Mouse (Mus musculus) midbrain, postnatal 0 days (tissue): ENCODE data around the gene Cog7. TPM values are rescaled to one million over a fixed set of nuclear protein-coding genes. Genes with fewer than 3 reads are reported as not detected.

Experiments
- ATAC-seq: fragments of 200-750 bp; cut with Nextera tagmentation; 2 replicates; pipeline ENCODE4 v1.8.0; 2017; ENCODE audit warnings: moderate number of reproducible peaks, mild to moderate bottlenecking, moderate TSS enrichment, moderate library complexity; ENCODE audit not compliant: low FRiP score
- DNase-seq: peaks from one replicate; pipeline ENCODE4 v3.0.0-alpha.2; 2015; ENCODE audit warnings: low spot score
- H3K27ac ChIP-seq: fragments of 300-500 bp; sonication (generic); 2 replicates; pipeline ENCODE4 v1.5.1; 2014; ENCODE audit warnings: low read depth, mild to moderate bottlenecking, low read length, mixed read lengths
- H3K27me3 ChIP-seq: fragments of 300-500 bp; sonication (generic); 2 replicates; pipeline ENCODE4 v1.6.1; 2014; ENCODE audit warnings: low read length, control low read depth, mixed read lengths; ENCODE audit not compliant: insufficient read depth
- H3K36me3 ChIP-seq: fragments of 300-500 bp; sonication (generic); 2 replicates; pipeline ENCODE4 v1.6.1; 2014; ENCODE audit warnings: low read length, control low read depth, mixed read lengths; ENCODE audit not compliant: insufficient read depth
- H3K4me1 ChIP-seq: fragments of 300-500 bp; sonication (generic); 2 replicates; pipeline ENCODE4 v1.6.1; 2014; ENCODE audit warnings: mild to moderate bottlenecking, control low read depth, antibody characterized with exemption, low read length, mixed read lengths; ENCODE audit not compliant: insufficient read depth
- H3K4me2 ChIP-seq: fragments of 300-500 bp; sonication (generic); 2 replicates; pipeline ENCODE4 v1.6.1; 2014; ENCODE audit warnings: low read depth, mild to moderate bottlenecking, low read length, mixed read lengths; ENCODE audit not compliant: poor library complexity, severe bottlenecking
- H3K4me3 ChIP-seq: fragments of 300-500 bp; sonication (generic); 2 replicates; pipeline ENCODE4 v1.5.1; 2014; ENCODE audit warnings: low read depth, mild to moderate bottlenecking, low read length, moderate library complexity
- H3K9ac ChIP-seq: fragments of 300-500 bp; sonication (generic); replicated peaks from 2 replicates; pipeline ENCODE4 v1.6.1; 2014; ENCODE audit warnings: mild to moderate bottlenecking, low read length, moderate library complexity, mixed read lengths; ENCODE audit not compliant: poor library complexity, severe bottlenecking
- H3K9me3 ChIP-seq: fragments of 300-500 bp; sonication (generic); 2 replicates; pipeline ENCODE4 v1.6.1; 2016; ENCODE audit warnings: low read length, control low read depth
- CTCF ChIP-seq: IDR thresholded peaks from 2 replicates; pipeline ENCODE4 v1.5.1; 2016; ENCODE audit warnings: antibody characterized with exemption, mild to moderate bottlenecking
- WGBS: fragments of 180-500 bp; shearing (Covaris S2); extraction: QIAGEN DNeasy Blood & Tissue Kit; methylation state at CpG from one replicate; pipeline ENCODE4 v1.1.7; 2014; 5-methylcytosine and 5-hydroxymethylcytosine counted together
- polyA plus RNA-seq: library from polyadenylated mRNA; unstranded; fragments of >200 nt; fragmentation: Nextera tagmentation; extraction: Ambion mirVana; gene quantifications from 2 replicates; pipeline ENCODE4 v1.2.1, GENCODE M21; 2015
- total RNA-seq: library from RNA; depleted of rRNA; stranded (reverse); fragments of >200 nt; gene quantifications from 2 replicates; pipeline ENCODE4 v1.2.3, GENCODE M21; 2014

Cog7 gene
- total and polyA plus RNA-seq, 2 experiments from 2014 or later = 27.4 to 34.9 TPM

- peak; percentile 85 for TF ChIP-seq CTCF
- no peaks in the 10 kb centered on the region for H3K27me3 ChIP-seq
- no peaks in the 10 kb centered on the region for H3K4me1 ChIP-seq
- ATAC-seq = no peak
- 52% methylated on average over 4 of the region's 4 CpGs for WGBS
- no peak overlapping the region for H3K9ac ChIP-seq
- DNase-seq = peak; percentile 64
- H3K36me3 ChIP-seq = peaks cover 17% of the 10 kb centered on the region; the same call in 1 of the 2 replicates
- no peak overlapping the region for H3K4me3 ChIP-seq
- no peak overlapping the region for H3K27ac ChIP-seq
- no peak overlapping the region for H3K4me2 ChIP-seq
- H3K9me3 ChIP-seq = no peaks in the 10 kb centered on the region
Observed at GRCm38 (mm10) chr7:121975031-121975430, 6.5 kb downstream of the Cog7 start.

GRCm38 (mm10) chr7:121971698-121972097 is 9.8 kb downstream of the Cog7 start:
- no peak for DNase-seq
- Histone ChIP-seq H3K36me3 (peaks cover 18% of the 10 kb centered on the region; the same call in 1 of the 2 replicates), H3K27me3 (no peaks in the 10 kb centered on the region), H3K4me3 (no peak overlapping the region), H3K9ac (no peak overlapping the region), H3K4me1 (no peaks in the 10 kb centered on the region), H3K9me3 (no peaks in the 10 kb centered on the region), H3K27ac (no peak overlapping the region), H3K4me2 (no peak overlapping the region)
- WGBS = 89% methylated on average over 3 of the region's 3 CpGs
- TF ChIP-seq CTCF = no peak
- no peak for ATAC-seq

GRCm38 (mm10) chr7:121970250-121970649 is 11.3 kb downstream of the Cog7 start:
- H3K36me3 ChIP-seq = peaks cover 18% of the 10 kb centered on the region; the same call in 1 of the 2 replicates
- no peak overlapping the region for H3K4me3 ChIP-seq
- no peak overlapping the region for H3K9ac ChIP-seq
- no peak for TF ChIP-seq CTCF
- no peak overlapping the region for H3K4me2 ChIP-seq
- ATAC-seq = no peak
- H3K27ac ChIP-seq = no peak overlapping the region
- H3K27me3 ChIP-seq = no peaks in the 10 kb centered on the region
- 95% methylated on average over 9 of the region's 9 CpGs for WGBS
- H3K9me3 ChIP-seq = no peaks in the 10 kb centered on the region
- DNase-seq = no peak
- H3K4me1 ChIP-seq = no peaks in the 10 kb centered on the region

- Histone ChIP-seq H3K36me3 (peaks cover 18% of the 10 kb centered on the region; the same call in 1 of the 2 replicates), H3K9me3 (no peaks in the 10 kb centered on the region), H3K9ac (no peak overlapping the region), H3K4me2 (no peak overlapping the region), H3K4me1 (no peaks in the 10 kb centered on the region), H3K27ac (no peak overlapping the region), H3K4me3 (no peak overlapping the region), H3K27me3 (no peaks in the 10 kb centered on the region)
- TF ChIP-seq CTCF = no peak
- DNase-seq (no peak), ATAC-seq (no peak)
- 90% methylated on average over 9 of the region's 9 CpGs for WGBS
Observed at GRCm38 (mm10) chr7:121968816-121969215, 12.7 kb downstream of the Cog7 start.

GRCm38 (mm10) chr7:121968242-121968641 is 13.3 kb downstream of the Cog7 start:
- no peaks in the 10 kb centered on the region for H3K27me3 ChIP-seq
- H3K4me2 ChIP-seq = no peak overlapping the region
- H3K36me3 ChIP-seq = peaks cover 18% of the 10 kb centered on the region; the same call in 1 of the 2 replicates
- WGBS = 90% methylated on average over 8 of the region's 8 CpGs
- ATAC-seq (no peak), DNase-seq (no peak)
- H3K9me3 ChIP-seq = no peaks in the 10 kb centered on the region
- no peak for TF ChIP-seq CTCF
- no peak overlapping the region for H3K9ac ChIP-seq
- no peaks in the 10 kb centered on the region for H3K4me1 ChIP-seq
- no peak overlapping the region for H3K27ac ChIP-seq
- no peak overlapping the region for H3K4me3 ChIP-seq

GRCm38 (mm10) chr7:121966169-121966568 is 15.3 kb downstream of the Cog7 start:
- H3K27ac ChIP-seq = no peak overlapping the region
- no peak overlapping the region for H3K4me2 ChIP-seq
- 93% methylated on average over 7 of the region's 7 CpGs for WGBS
- H3K36me3 ChIP-seq = peaks cover 28% of the 10 kb centered on the region
- no peaks in the 10 kb centered on the region for H3K27me3 ChIP-seq
- H3K4me3 ChIP-seq = no peak overlapping the region
- DNase-seq (no peak), ATAC-seq (no peak)
- no peaks in the 10 kb centered on the region for H3K4me1 ChIP-seq
- no peak for TF ChIP-seq CTCF
- H3K9ac ChIP-seq = no peak overlapping the region
- no peaks in the 10 kb centered on the region for H3K9me3 ChIP-seq
